Mouse (Mus musculus) frontal cortex, adult (tissue): ENCODE measurements at regions not wholly inside any gene's neighbourhood (a gene's known extent, or its start where the extent isn't known, plus 50 kb on each side); places are given as distances from the start of the nearest gene placed in this dataset.
A peak's percentile ranks its signal among the peaks of the same experiment; 100 is the strongest.

Source experiments
- ATAC-seq: cut with Nextera tagmentation; 2 replicates; pipeline ENCODE4 v1.9.2; 2017; ENCODE audit warnings: mild to moderate bottlenecking, moderate library complexity, mixed read lengths; ENCODE audit not compliant: low TSS enrichment

DNA sequence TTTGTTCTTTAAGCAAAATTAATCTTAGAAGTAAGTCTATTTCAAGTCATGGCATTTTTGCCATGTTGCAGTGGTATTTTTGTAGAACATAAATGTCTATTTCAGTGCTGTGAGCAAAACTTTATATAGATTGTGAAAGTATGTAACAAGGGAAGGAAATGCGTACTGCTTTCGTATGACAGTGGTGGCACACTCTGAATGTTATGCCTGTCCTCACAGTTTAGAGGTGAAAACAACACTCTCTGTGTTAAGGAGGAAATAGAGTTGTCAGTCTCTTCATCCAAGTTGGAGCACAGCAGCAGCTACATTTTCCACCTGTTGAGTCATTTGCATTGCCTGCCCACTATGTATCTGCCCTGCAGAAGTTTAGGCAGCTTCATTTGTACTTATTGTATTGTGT lies 550.0 kb upstream of the Gm10801 start:
- peak; percentile 90 for ATAC-seq

GRCm38 (mm10) chr2:98123441-98123840 lies 538.6 kb upstream of the Gm10801 start:
- ATAC-seq: peak; percentile 99

DNA sequence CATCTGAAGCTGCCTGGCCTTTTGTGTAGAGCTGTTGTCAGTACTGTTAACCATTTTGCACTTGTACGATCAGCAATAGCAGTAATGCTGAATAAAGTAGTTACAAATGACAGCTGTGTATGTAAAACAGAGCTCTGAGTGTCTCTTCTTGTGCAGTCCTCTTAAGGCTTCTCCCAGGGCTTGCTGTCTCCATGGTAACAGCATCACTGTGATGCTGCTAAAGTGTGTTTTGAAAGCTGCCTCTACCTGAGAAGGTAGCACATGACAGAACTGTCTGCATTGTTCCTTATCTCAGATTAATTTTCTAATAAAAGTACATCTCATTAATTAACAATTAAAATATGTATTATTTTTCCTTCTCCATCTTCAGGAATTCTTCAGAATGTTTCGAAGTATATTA lies 537.4 kb upstream of the Gm10801 start:
- no peak for ATAC-seq

DNA sequence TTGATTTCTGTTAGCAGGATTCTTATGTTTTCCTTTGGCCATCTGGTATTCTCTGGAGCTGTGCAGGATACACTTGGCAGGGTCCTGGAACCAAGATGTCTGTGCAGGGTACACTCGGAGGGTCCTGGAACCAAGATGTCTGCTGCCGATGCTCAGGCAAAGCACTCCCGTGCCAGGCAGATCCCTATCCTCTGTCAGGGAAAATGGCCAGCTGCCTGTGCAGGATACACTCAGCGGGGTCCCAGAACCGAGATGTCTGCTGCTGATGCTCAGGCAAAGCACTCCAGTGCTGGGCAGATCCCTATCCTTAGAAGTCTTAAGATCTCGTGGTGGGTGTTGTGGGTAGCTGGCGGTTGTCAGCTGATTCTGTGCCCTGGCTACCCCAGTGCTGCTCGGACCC lies 521.6 kb upstream of the Gm10801 start:
- 0 out of 2 replicates have a peak, but pooled peaks have one; percentile 16 for ATAC-seq

- no peak for ATAC-seq
These were observed 518.3 kb upstream of the Gm10801 start for GRCm38 (mm10) chr2:98143711-98144110.
